Mouse (Mus musculus) monocyte, adult 2 months (primary cell): ENCODE measurements around the gene Ssr3.
A peak's percentile ranks its signal among the peaks of the same experiment; 100 is the strongest.

Experiments used
- DNase-seq, 2 experiments: peaks; one replicate each; pipeline ENCODE4 v3.0.0; 2022; ENCODE audit warnings: low spot score in 2 of 2, low read depth in 1 of 2

The Ssr3 gene

GRCm38 (mm10) chr3:65374729-65375128 is 17.7 kb downstream of the Ssr3 start:
- DNase-seq, result no peak

GRCm38 (mm10) chr3:65373594-65374182 is 18.7 kb downstream of the Ssr3 start:
- DNase-seq, result no peak

- DNase-seq, result no peak
These were observed 19.9 kb downstream of the Ssr3 start for GRCm38 (mm10) chr3:65372552-65372951.

GRCm38 (mm10) chr3:65367944-65368343 is 24.5 kb downstream of the Ssr3 start:
- DNase-seq, result no peak

- DNase-seq, result no peak
These were observed 26.3 kb downstream of the Ssr3 start for GRCm38 (mm10) chr3:65365921-65366710.

- no peak for DNase-seq
These were observed 27.2 kb downstream of the Ssr3 start for GRCm38 (mm10) chr3:65365184-65365583.

- no peak for DNase-seq
These were observed 29.0 kb downstream of the Ssr3 start for GRCm38 (mm10) chr3:65363438-65363837.

- no peak for DNase-seq
These were observed 32.1 kb downstream of the Ssr3 start for GRCm38 (mm10) chr3:65360163-65360969.

GRCm38 (mm10) chr3:65358841-65359240 is 33.6 kb downstream of the Ssr3 start:
- no peak for DNase-seq

GRCm38 (mm10) chr3:65358275-65358674 is 34.1 kb downstream of the Ssr3 start:
- no peak for DNase-seq

GRCm38 (mm10) chr3:65355479-65355878 is 36.9 kb downstream of the Ssr3 start:
- no peak for DNase-seq

GRCm38 (mm10) chr3:65353263-65354037 is 39.0 kb downstream of the Ssr3 start:
- peak in 1 of 2 experiments; percentile 9 for DNase-seq

- DNase-seq, result no peak
These were observed 39.9 kb downstream of the Ssr3 start for GRCm38 (mm10) chr3:65352278-65353127.

- DNase-seq, result no peak
These were observed 46.2 kb downstream of the Ssr3 start for GRCm38 (mm10) chr3:65346176-65346575.

GRCm38 (mm10) chr3:65340173-65340951 is 52.1 kb downstream of the Ssr3 start:
- DNase-seq, result no peak

GRCm38 (mm10) chr3:65337835-65338464 is 54.5 kb downstream of the Ssr3 start:
- no peak for DNase-seq
